Mouse (Mus musculus) embryonic facial prominence, embryonic 11.5 days (tissue): ENCODE data around the gene Smyd4. TPM values are rescaled to one million over a fixed set of nuclear protein-coding genes. Genes with fewer than 3 reads are reported as not detected.

Experiments used
- ATAC-seq: fragments of 200-750 bp; cut with Nextera tagmentation; replicated peaks from 2 replicates; pipeline ENCODE4 v1.8.0; 2017; ENCODE audit warnings: low read depth; ENCODE audit not compliant: insufficient number of reproducible peaks, low FRiP score, low TSS enrichment
- DNase-seq: peaks from one replicate; pipeline ENCODE4 v3.0.0-alpha.2; 2015; ENCODE audit warnings: low spot score
- H3K27ac ChIP-seq: fragments of 300-500 bp; sonication (generic); replicated peaks from 2 replicates; pipeline ENCODE4 v1.5.1; 2014; ENCODE audit warnings: mild to moderate bottlenecking, low read depth, low read length, control low read depth
- H3K27me3 ChIP-seq: fragments of 300-500 bp; sonication (generic); 2 replicates; pipeline ENCODE4 v1.6.1; 2014; ENCODE audit warnings: mild to moderate bottlenecking, low read length, moderate library complexity, mixed read lengths; ENCODE audit not compliant: control insufficient read depth, insufficient read depth
- H3K36me3 ChIP-seq: fragments of 300-500 bp; sonication (generic); replicated peaks from 2 replicates; pipeline ENCODE4 v1.6.1; 2014; ENCODE audit warnings: low read depth, mild to moderate bottlenecking, low read length, moderate library complexity, mixed read lengths; ENCODE audit not compliant: control insufficient read depth, insufficient read depth
- H3K4me1 ChIP-seq: fragments of 300-500 bp; sonication (generic); 2 replicates; pipeline ENCODE4 v1.6.1; 2014; ENCODE audit warnings: low read length, mixed read lengths; ENCODE audit not compliant: control insufficient read depth, insufficient read depth
- H3K4me2 ChIP-seq: fragments of 300-500 bp; sonication (generic); 2 replicates; pipeline ENCODE4 v1.6.1; 2014; ENCODE audit warnings: low read depth, mild to moderate bottlenecking, control low read depth, low read length, moderate library complexity
- H3K4me3 ChIP-seq: fragments of 300-500 bp; sonication (generic); 2 replicates; pipeline ENCODE4 v1.5.1; 2014; ENCODE audit warnings: low read depth, low read length, control low read depth
- H3K9ac ChIP-seq: fragments of 300-500 bp; sonication (generic); replicated peaks from 2 replicates; pipeline ENCODE4 v1.6.1; 2014; ENCODE audit warnings: mild to moderate bottlenecking, control low read depth, low read length
- H3K9me3 ChIP-seq: fragments of 300-500 bp; sonication (generic); replicated peaks from 2 replicates; pipeline ENCODE4 v1.6.1; 2016; ENCODE audit warnings: mild to moderate bottlenecking, low read length, inconsistent platforms, mixed read lengths; ENCODE audit not compliant: control insufficient read depth
- WGBS: fragments of 180-500 bp; shearing (Covaris S2); extraction: QIAGEN DNeasy Blood & Tissue Kit; methylation state at CpG from one replicate; pipeline ENCODE4 v1.1.7; 2014; 5-methylcytosine and 5-hydroxymethylcytosine counted together
- polyA plus RNA-seq: library from polyadenylated mRNA; unstranded; fragments of >200 nt; fragmentation: Nextera tagmentation; extraction: Ambion mirVana; gene quantifications from 2 replicates; pipeline ENCODE4 v1.2.1, GENCODE M21; 2014

Smyd4 gene
- polyA plus RNA-seq, 1 experiment from 2014 or later: 13.2 TPM

GRCm38 (mm10) chr11:75422013-75422792 lies 74.0 kb downstream of the Smyd4 start, which contains the start of gene Serpinf1:
Gene Serpinf1 (minus strand): TSS chr11:75422701.
- H3K4me3 ChIP-seq: peak within 1 kb of the TSS; percentile 54
- no peaks in the 10 kb centered on the region for H3K36me3 ChIP-seq
- WGBS: 20% methylated on average over 10 of the region's 10 CpGs
- no peaks in the 10 kb centered on the region for H3K27me3 ChIP-seq
- H3K9ac ChIP-seq: peak within 1 kb of the TSS; percentile 72
- ATAC-seq: no peak; the same call in 1 of the 2 replicates
- H3K4me1 ChIP-seq: no peaks in the 10 kb centered on the region
- no peaks in the 10 kb centered on the region for H3K9me3 ChIP-seq
- peak; percentile 75 for DNase-seq
- H3K4me2 ChIP-seq: peak within 1 kb of the TSS; percentile 68
- peak within 1 kb of the TSS; percentile 22 for H3K27ac ChIP-seq

GRCm38 (mm10) chr11:75423091-75423490 lies 74.9 kb downstream of the Smyd4 start:
- Histone ChIP-seq H3K4me3 (no peak overlapping the region), H3K4me2 (no peak overlapping the region), H3K27ac (no peak overlapping the region), H3K9me3 (no peaks in the 10 kb centered on the region), H3K36me3 (no peaks in the 10 kb centered on the region), H3K27me3 (no peaks in the 10 kb centered on the region), H3K9ac (no peak overlapping the region), H3K4me1 (no peaks in the 10 kb centered on the region)
- ATAC-seq: no peak
- no peak for DNase-seq
- 77% methylated on average over 3 of the region's 3 CpGs for WGBS

DNA sequence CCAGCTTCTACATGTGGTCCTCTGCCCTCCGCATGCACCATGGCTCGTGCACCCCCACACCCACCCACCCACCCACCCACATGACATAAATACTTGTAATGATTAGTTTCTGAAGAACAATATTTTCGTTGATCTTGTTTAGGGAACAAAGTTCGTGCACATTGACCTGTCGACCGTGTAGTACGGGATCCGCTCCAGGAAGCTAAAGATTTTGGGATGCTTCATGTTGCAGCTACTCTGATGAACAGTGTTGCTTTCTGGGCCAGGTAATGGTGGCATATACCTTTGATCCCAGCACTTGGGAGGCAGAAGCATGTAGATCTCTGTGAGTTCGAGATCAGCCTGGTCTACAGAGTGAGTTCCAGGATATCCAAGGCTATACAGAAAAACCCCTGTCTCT lies 75.8 kb downstream of the Smyd4 start:
- Histone ChIP-seq H3K4me3 (no peak overlapping the region), H3K4me1 (no peaks in the 10 kb centered on the region), H3K27ac (no peak overlapping the region), H3K9me3 (no peaks in the 10 kb centered on the region), H3K4me2 (no peak overlapping the region), H3K27me3 (no peaks in the 10 kb centered on the region), H3K36me3 (no peaks in the 10 kb centered on the region), H3K9ac (no peak overlapping the region)
- ATAC-seq (no peak), DNase-seq (no peak)
- 87% methylated on average over 9 of the region's 9 CpGs for WGBS

- H3K9ac ChIP-seq: no peak overlapping the region
- no peak for DNase-seq
- H3K4me1 ChIP-seq: no peaks in the 10 kb centered on the region
- WGBS: 89% methylated on average over 3 of the region's 3 CpGs
- H3K27me3 ChIP-seq: no peaks in the 10 kb centered on the region
- no peak overlapping the region for H3K4me3 ChIP-seq
- ATAC-seq: no peak
- H3K9me3 ChIP-seq: no peaks in the 10 kb centered on the region
- H3K36me3 ChIP-seq: no peaks in the 10 kb centered on the region
- no peak overlapping the region for H3K27ac ChIP-seq
- H3K4me2 ChIP-seq: no peak overlapping the region
Measured at GRCm38 (mm10) chr11:75424459-75424858, 76.2 kb downstream of the Smyd4 start.

DNA sequence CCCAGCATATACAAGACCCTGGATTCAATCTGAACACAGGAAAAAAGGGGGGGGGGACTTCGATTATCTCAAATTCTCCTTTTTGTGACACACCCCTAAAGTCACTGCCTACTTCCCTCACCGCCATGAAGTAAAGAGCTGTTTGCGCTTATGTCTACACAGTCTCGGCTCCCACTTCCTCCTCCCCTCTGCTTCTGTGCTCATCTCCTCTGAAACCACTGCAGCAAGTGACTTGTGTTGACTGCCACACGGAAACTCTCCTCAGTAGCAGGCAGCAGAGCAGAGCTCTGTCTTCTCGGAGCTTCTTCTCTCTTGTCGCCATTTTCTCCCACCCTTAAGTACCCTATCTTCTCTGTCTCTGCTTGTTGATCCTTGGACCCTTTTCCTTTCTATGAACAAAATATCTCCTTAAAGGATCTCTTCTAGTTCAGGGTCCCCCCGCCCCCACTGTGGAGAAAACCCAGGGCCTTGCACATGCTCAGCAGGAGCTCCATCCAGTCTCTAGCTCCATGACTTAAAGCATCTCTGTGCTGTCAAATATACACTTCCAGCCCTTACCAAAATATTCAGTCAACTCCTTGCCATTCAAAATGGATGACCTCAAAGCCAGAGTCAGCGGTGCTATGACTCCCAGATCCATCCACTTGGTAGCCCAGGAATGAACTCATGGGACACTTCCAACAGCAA lies 80.9 kb downstream of the Smyd4 start:
- H3K4me3 ChIP-seq: no peak overlapping the region
- no peaks in the 10 kb centered on the region for H3K4me1 ChIP-seq
- no peak overlapping the region for H3K27ac ChIP-seq
- H3K27me3 ChIP-seq: no peaks in the 10 kb centered on the region
- WGBS: 86% methylated on average over 9 of the region's 9 CpGs
- DNase-seq (no peak), ATAC-seq (no peak)
- no peak overlapping the region for H3K4me2 ChIP-seq
- no peak overlapping the region for H3K9ac ChIP-seq
- H3K36me3 ChIP-seq: no peaks in the 10 kb centered on the region
- H3K9me3 ChIP-seq: no peaks in the 10 kb centered on the region

DNA sequence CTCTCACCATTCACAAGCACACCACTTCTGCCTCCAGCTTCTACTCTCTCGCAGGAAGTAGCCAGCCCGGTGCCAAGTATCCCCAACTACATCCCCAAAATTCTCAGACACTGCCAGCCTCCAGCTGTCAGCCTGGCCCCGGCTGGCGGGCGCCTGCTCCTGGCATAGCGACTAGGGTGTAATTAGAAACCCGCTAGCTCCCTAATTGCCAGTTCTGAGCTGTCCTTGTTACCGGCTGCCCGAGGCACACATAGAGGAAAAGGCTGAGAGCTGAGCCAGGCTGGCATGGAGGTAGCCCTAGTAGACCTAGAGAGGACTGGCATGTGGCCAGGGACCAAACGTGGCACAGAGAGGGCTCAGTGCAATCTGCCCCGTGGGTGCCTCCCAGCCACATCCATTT lies 83.1 kb downstream of the Smyd4 start:
- DNase-seq: no peak
- no peak overlapping the region for H3K4me2 ChIP-seq
- H3K27me3 ChIP-seq: no peaks in the 10 kb centered on the region
- H3K9me3 ChIP-seq: no peaks in the 10 kb centered on the region
- no peaks in the 10 kb centered on the region for H3K36me3 ChIP-seq
- H3K27ac ChIP-seq: no peak overlapping the region
- no peak for ATAC-seq
- 74% methylated on average over 11 of the region's 11 CpGs for WGBS
- H3K4me1 ChIP-seq: no peaks in the 10 kb centered on the region
- no peak overlapping the region for H3K4me3 ChIP-seq
- H3K9ac ChIP-seq: no peak overlapping the region

DNA sequence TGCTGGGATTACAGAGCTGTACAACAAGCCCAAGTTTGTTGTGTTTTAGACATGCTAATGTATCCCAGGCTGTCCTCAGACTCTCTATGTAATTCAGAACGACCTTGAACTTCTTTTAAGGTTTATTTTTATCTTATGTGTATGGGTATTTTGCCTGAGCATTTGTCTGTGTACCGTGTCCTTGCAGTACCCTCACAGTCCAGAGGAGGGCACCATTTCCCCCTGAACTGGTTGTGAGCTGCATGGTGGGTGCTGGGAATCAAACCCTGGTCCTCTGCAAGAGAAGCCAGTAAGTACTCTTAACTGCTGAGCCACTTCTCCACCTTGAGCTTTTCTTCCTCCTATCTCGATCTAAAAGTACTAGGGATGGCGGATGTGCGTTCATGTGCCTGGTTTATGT lies 85.9 kb downstream of the Smyd4 start:
- H3K9ac ChIP-seq: no peak overlapping the region
- no peak overlapping the region for H3K27ac ChIP-seq
- H3K9me3 ChIP-seq: no peaks in the 10 kb centered on the region
- ATAC-seq (no peak), DNase-seq (no peak)
- no peaks in the 10 kb centered on the region for H3K4me1 ChIP-seq
- no peaks in the 10 kb centered on the region for H3K27me3 ChIP-seq
- no peak overlapping the region for H3K4me2 ChIP-seq
- no peak overlapping the region for H3K4me3 ChIP-seq
- no peaks in the 10 kb centered on the region for H3K36me3 ChIP-seq
- WGBS: 80% methylated on average over 5 of the region's 5 CpGs

DNA sequence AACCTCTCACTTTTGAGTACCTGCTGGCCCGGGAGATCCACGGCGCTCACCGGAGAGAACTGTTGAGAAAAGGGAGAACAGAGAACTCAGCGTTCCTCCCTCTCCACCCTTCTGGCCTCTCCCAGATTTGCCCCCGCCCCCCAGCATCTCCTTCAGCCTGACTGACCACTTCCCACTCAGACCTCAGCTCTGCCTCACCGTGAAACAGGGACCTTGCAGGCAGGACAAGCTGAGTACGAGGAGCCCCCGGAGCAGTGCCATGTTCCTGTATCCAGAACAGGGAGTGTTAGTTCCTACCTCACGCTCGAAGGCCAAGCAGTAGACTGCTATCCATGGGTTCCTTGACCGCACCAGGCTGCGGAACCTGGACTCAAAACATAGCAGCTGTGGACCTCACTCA lies 90.0 kb downstream of the Smyd4 start:
- DNase-seq (no peak), ATAC-seq (no peak)
- no peak overlapping the region for H3K9ac ChIP-seq
- H3K27me3 ChIP-seq: no peaks in the 10 kb centered on the region
- no peaks in the 10 kb centered on the region for H3K4me1 ChIP-seq
- H3K27ac ChIP-seq: no peak overlapping the region
- H3K9me3 ChIP-seq: no peaks in the 10 kb centered on the region
- 83% methylated on average over 13 of the region's 13 CpGs for WGBS
- H3K4me3 ChIP-seq: no peak overlapping the region
- H3K4me2 ChIP-seq: no peak overlapping the region
- H3K36me3 ChIP-seq: no peaks in the 10 kb centered on the region
